Mouse (Mus musculus) limb, embryonic 11.5 days (tissue): ENCODE results near the gene Saa2. TPM values are rescaled to one million over a fixed set of nuclear protein-coding genes. Genes with fewer than 3 reads are reported as not detected.
A peak's percentile ranks its signal among the peaks of the same experiment; 100 is the strongest.

Source experiments
- ATAC-seq: fragments of 200-750 bp; cut with Nextera tagmentation; 2 replicates; pipeline ENCODE4 v1.8.0; 2017; ENCODE audit warnings: low read depth; ENCODE audit not compliant: insufficient number of reproducible peaks, low FRiP score, low TSS enrichment
- DNase-seq: peaks from one replicate; pipeline ENCODE4 v3.0.0-alpha.2; 2015; ENCODE audit warnings: low spot score
- H3K27ac ChIP-seq: fragments of 300-500 bp; sonication (generic); replicated peaks from 2 replicates; pipeline ENCODE4 v1.5.1; 2014; ENCODE audit warnings: low read depth, mild to moderate bottlenecking, low read length
- H3K27me3 ChIP-seq: fragments of 300-500 bp; sonication (generic); 2 replicates; pipeline ENCODE4 v1.6.1; 2014; ENCODE audit warnings: mild to moderate bottlenecking, low read length, mixed read lengths; ENCODE audit not compliant: control insufficient read depth, insufficient read depth
- H3K36me3 ChIP-seq: fragments of 300-500 bp; sonication (generic); 2 replicates; pipeline ENCODE4 v1.6.1; 2014; ENCODE audit warnings: mild to moderate bottlenecking, low read length, moderate library complexity, mixed read lengths; ENCODE audit not compliant: control insufficient read depth, insufficient read depth
- H3K4me1 ChIP-seq: fragments of 300-500 bp; sonication (generic); 2 replicates; pipeline ENCODE4 v1.6.1; 2014; ENCODE audit warnings: low read length, mixed read lengths; ENCODE audit not compliant: control insufficient read depth, insufficient read depth
- H3K4me2 ChIP-seq: fragments of 300-500 bp; sonication (generic); 2 replicates; pipeline ENCODE4 v1.6.1; 2014; ENCODE audit warnings: low read depth, mild to moderate bottlenecking, moderate library complexity; ENCODE audit not compliant: severe bottlenecking
- H3K4me3 ChIP-seq: fragments of 300-500 bp; sonication (generic); 2 replicates; pipeline ENCODE4 v1.5.1; 2014; ENCODE audit warnings: low read depth, low read length
- H3K9ac ChIP-seq: fragments of 300-500 bp; sonication (generic); 2 replicates; pipeline ENCODE4 v1.6.1; 2014; ENCODE audit warnings: mild to moderate bottlenecking, low read length
- H3K9me3 ChIP-seq: fragments of 300-500 bp; sonication (generic); 2 replicates; pipeline ENCODE4 v1.6.1; 2016; ENCODE audit warnings: low read length; ENCODE audit not compliant: control insufficient read depth
- WGBS: fragments of 180-500 bp; shearing (Covaris S2); extraction: QIAGEN DNeasy Blood & Tissue Kit; methylation state at CpG from one replicate; pipeline ENCODE4 v1.1.7; 2014; 5-methylcytosine and 5-hydroxymethylcytosine counted together
- polyA plus RNA-seq: library from polyadenylated mRNA; unstranded; fragments of >200 nt; fragmentation: Nextera tagmentation; extraction: Ambion mirVana; gene quantifications from 2 replicates; pipeline ENCODE4 v1.2.1, GENCODE M21; 2014

Saa2 gene
- polyA plus RNA-seq, 1 experiment from 2014 or later = 0.68 TPM

DNA sequence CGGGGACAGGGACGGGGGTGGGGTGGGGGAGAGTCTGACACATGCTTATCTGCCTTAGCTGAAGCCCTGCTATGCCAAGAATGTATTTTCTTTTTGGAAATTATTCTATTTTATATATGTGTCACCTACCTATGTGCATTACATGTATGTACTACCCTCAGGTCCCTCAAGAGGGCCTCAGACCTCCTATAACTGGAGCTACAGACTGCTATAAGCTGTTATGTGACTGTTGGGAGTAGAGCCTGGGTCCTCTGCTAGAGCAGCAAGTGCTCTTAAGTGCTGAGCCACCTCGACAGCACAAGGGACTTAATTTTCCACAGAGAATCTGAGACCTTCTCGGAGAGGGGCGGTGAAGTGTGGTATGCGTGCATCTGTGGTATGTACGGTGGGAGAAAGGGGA, 16.9 kb downstream of the Saa2 start:
- H3K9ac ChIP-seq = no peak overlapping the region
- ATAC-seq = no peak
- H3K4me3 ChIP-seq = no peak overlapping the region
- no peak overlapping the region for H3K4me2 ChIP-seq
- no peak for DNase-seq
- peaks cover 14% of the 10 kb centered on the region for H3K36me3 ChIP-seq
- 92% methylated on average over 7 of the region's 7 CpGs for WGBS
- H3K4me1 ChIP-seq = no peaks in the 10 kb centered on the region
- H3K27me3 ChIP-seq = no peaks in the 10 kb centered on the region
- H3K27ac ChIP-seq = no peak overlapping the region
- H3K9me3 ChIP-seq = no peaks in the 10 kb centered on the region

DNA sequence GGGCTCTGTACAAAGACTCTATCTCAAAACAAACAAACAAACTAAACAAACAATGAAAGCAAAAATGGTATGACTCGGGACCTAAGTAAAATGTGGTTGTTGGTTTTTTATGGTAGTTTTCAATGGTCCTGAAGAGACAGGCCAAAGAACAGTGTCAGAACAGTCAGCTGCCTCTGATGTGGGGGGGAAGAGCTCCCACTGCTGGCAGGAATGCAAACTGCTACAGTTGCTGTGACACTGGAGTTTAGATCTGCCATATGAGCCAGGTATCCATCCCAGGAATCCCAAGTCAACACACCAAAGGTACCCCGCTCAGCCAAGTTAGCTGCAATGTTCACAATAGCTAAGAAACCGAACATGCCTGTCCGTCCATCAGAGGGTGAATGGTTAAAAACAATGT, 19.1 kb downstream of the Saa2 start:
- ATAC-seq = no peak
- H3K27me3 ChIP-seq = no peaks in the 10 kb centered on the region
- WGBS = 66% methylated on average over 4 of the region's 4 CpGs

DNA sequence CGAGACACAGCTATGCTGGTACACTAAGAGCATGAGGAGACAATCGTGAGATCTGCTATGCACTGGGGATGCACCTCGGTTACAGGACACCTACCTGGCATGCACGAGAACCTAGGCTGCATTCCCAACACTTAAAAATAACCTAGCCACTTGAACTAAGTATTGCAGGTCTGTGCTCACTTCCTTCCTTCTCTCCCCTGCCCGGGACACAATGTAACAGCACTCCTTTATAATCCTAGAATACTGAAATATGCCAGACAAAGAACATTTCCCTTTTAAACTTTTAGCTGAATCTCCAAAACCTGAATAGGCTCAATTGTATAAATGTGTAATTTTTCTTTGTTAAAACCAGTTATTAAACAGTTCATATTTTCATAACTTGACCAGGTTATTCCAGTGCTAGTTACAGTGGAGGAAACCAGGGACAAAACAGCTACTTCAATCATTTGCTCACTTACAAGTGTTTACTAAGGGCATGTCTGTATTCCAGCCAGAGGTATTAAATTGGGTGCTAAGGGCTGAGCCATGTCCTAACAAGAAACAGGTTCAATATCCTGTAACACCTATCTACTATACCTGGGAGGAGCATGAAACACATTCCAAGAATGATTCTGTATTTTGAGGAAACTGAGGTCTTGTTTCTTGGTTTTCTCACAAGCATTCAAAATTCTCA, 37.7 kb downstream of the Saa2 start:
- Histone ChIP-seq H3K4me3 (no peak overlapping the region), H3K4me1 (no peaks in the 10 kb centered on the region), H3K9me3 (no peaks in the 10 kb centered on the region), H3K27me3 (no peaks in the 10 kb centered on the region), H3K9ac (no peak overlapping the region), H3K36me3 (0 out of 2 replicates have a peak, but pooled peaks cover 4% of the 10 kb centered on the region), H3K4me2 (no peak overlapping the region), H3K27ac (no peak overlapping the region)
- ATAC-seq (no peak), DNase-seq (no peak)
- 82% methylated on average over 5 of the region's 5 CpGs for WGBS

More for the DNA sequence above, 19.1 kb downstream of the Saa2 start:
- H3K27ac ChIP-seq = no peak overlapping the region
- H3K4me1 ChIP-seq = no peaks in the 10 kb centered on the region
- no peaks in the 10 kb centered on the region for H3K9me3 ChIP-seq
- H3K4me3 ChIP-seq = no peak overlapping the region
- no peak overlapping the region for H3K4me2 ChIP-seq
- no peak overlapping the region for H3K9ac ChIP-seq
- H3K36me3 ChIP-seq = peaks cover 9% of the 10 kb centered on the region
- DNase-seq = peak; percentile 80

DNA sequence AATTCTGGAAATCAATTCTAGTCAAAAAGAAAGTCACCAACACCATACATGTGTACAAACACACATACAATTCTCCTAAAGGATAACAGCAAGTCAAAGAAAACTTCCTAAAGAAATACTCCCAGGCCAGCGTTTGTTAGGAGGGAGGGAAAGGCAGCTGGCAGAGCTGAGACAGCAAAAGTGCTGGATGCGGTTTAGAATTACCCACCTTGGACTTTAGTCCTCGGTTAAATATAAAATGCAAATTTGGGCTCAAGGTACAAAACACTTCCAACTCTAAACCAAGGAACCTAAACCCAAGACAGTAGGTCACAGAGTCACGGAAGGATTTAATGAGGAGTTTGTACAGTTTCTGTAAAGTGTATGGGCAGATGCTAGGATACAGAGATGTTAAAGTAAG, 42.3 kb downstream of the Saa2 start:
- Histone ChIP-seq H3K4me3 (no peak overlapping the region), H3K4me2 (no peak overlapping the region), H3K4me1 (peaks cover 4% of the 10 kb centered on the region; the same call in 1 of the 2 replicates), H3K27ac (no peak overlapping the region), H3K9ac (no peak overlapping the region), H3K9me3 (no peaks in the 10 kb centered on the region), H3K27me3 (no peaks in the 10 kb centered on the region), H3K36me3 (no peaks in the 10 kb centered on the region)
- 91% methylated on average over 4 of the region's 4 CpGs for WGBS
- no peak for ATAC-seq
- DNase-seq = no peak

DNA sequence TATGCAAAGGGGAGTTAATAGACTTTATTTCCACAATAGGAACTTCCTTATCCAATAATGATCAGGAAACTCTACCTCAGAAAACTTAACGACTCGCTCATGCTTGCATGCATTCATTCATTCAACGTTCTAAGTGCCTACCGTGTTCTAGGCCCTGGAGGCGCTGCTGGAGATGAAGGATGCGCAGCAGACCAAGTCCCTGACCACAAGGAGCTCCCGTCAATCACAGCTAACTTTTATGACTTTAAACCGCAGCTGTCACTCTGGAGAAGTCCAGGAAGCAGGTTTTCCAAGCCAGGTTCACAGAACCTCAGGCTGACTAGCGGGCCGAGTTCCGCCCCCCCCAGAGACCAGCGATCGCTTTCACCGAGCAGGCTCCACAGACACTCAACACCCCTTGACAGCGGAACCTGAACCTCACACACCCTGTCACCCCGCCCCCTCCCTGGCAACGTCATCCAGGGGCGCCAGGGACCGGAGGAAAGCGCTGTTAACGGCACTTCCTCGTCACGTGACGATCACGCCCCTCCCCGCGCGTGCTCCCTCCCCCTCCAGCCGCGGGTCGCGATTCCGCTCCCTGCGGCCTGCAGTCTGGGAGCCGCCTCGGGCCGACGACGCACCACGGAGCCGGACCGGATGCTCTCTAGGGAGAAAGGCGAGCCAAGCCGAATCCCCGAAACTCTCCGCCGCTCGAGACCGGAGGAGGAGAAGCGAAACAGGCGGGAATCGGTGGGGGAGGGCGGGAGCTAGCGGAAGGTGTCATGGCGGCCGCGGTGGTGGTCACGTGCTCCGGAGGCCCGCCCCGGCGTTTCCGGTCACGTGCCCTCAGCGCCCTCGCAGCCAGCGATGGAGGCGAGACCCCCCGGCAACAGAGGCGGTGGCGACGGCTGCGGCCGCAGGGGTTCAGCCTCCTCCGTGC, 44.0 kb downstream of the Saa2 start, which contains the start of the genes Hps5 and Gtf2h1:
Gene Hps5 (minus strand): TSS at position 778 of the 919 bp plus-strand sequence.
Gene Gtf2h1 (plus strand): TSS at position 817 of the 919 bp plus-strand sequence.
- under 1% methylated on average over 64 of the region's 75 CpGs for WGBS
- Histone ChIP-seq H3K27ac (peak within 1 kb of the TSS; percentile 70), H3K4me2 (peak within 1 kb of the TSS; percentile 80), H3K9ac (peak within 1 kb of the TSS; percentile 96), H3K4me3 (peak within 1 kb of the TSS; percentile 91), H3K27me3 (no peaks in the 10 kb centered on the region), H3K4me1 (peaks cover 4% of the 10 kb centered on the region; the same call in 1 of the 2 replicates), H3K9me3 (no peaks in the 10 kb centered on the region), H3K36me3 (no peaks in the 10 kb centered on the region)
- DNase-seq (peak; percentile 99), ATAC-seq (peak; percentile 98)

DNA sequence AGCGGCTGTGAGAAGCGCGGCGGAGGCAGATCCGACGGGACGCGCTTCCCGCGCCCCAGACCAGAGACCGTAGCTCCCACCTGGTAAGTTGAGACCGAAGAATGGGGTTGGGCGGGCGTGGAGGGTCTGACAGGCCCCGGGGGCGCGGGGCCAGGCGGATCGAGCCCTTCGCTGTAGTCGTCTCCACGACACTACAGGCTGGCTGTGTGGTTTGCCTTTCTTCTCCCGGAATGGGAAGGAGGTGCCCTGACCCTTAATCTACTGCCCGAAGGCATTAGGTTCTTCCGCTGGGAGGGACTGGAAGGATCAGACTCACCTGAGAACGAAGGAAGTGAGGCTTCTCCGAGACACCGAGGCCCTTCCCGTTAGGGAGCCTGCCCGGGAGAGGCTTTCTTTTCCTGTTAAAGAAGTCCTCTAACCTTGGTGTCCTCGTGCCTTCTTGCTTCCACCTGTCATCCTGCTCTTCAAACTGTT, 44.7 kb downstream of the Saa2 start:
- no peak for DNase-seq
- H3K27me3 ChIP-seq = no peaks in the 10 kb centered on the region
- H3K36me3 ChIP-seq = no peaks in the 10 kb centered on the region
- under 1% methylated on average over 31 of the region's 31 CpGs for WGBS
- H3K4me1 ChIP-seq = peaks cover 4% of the 10 kb centered on the region; the same call in 1 of the 2 replicates
- no peaks in the 10 kb centered on the region for H3K9me3 ChIP-seq
- peak overlapping the region; percentile 70; the same call in 1 of the 2 replicates for H3K27ac ChIP-seq
- H3K9ac ChIP-seq = peak overlapping the region; percentile 96
- no peak; the same call in none of the 2 replicates for ATAC-seq
- peak overlapping the region; percentile 91 for H3K4me3 ChIP-seq
- H3K4me2 ChIP-seq = peak overlapping the region; percentile 80

DNA sequence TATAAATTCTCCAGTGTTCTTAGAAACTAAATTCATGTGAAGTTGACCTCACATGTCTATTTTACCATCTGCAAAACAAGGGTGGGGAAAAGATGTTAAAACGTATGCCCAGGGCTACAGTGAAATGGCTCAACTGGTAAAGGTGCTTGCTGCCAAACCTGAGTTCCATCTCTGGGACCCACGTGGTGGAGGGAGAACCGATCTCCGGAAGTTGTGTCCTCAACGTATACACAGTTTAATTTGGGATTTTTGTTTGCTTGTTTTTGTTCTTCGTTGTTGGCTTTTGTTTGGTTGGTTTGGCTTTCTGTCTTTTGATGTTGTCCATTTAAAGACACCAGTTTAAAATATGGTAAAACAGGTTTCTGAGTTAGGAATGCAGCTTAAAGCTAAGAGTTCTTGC, 45.2 kb downstream of the Saa2 start:
- DNase-seq (no peak), ATAC-seq (no peak)
- Histone ChIP-seq H3K4me1 (peaks cover 4% of the 10 kb centered on the region; the same call in 1 of the 2 replicates), H3K4me3 (peak overlapping the region; percentile 91), H3K9me3 (no peaks in the 10 kb centered on the region), H3K4me2 (peak overlapping the region; percentile 80), H3K27ac (no peak overlapping the region), H3K36me3 (no peaks in the 10 kb centered on the region), H3K27me3 (no peaks in the 10 kb centered on the region), H3K9ac (peak overlapping the region; percentile 96)
- 56% methylated on average over 6 of the region's 6 CpGs for WGBS
